Mouse (Mus musculus) ES-Bruce4 (cell line): ENCODE results near the gene Oprd1.

Source experiments
- CTCF ChIP-seq: IDR thresholded peaks from one replicate; pipeline ENCODE4 v1.8.1; 2011; ENCODE audit warnings: low read depth, low read length
- POLR2A ChIP-seq: IDR thresholded peaks from one replicate; pipeline ENCODE4 v1.8.1; 2011; ENCODE audit warnings: low read length; ENCODE audit not compliant: insufficient read depth

GRCm38 (mm10) chr4:132099548-132099947, 44.7 kb downstream of the Oprd1 start:
- TF ChIP-seq CTCF (no peak), POLR2A (no peak)
